In genomic region chr2:138120131-138120530, GRCm38 (mm10) we compare ENCODE assay signal across 22 mouse cellular contexts.
A peak's percentile ranks its signal among the peaks of the same experiment; 100 is the strongest.
DNase-seq lines count a peak whose midpoint lies in the region; ATAC-seq lines count a peak whose summit lies in the region.
"Had no signal": no experiment of that assay in that cellular context is flagged by ENCODE, and none has a peak within 500 bp of the region (broad histone marks: within the 10 kb centered on the region; RNA-seq: fewer than 3 reads in every experiment).

No protein-coding gene starts in this region.

- H3K9me3 ChIP-seq in forebrain, embryonic 14.5 days (replicated peaks; ENCODE audit: control insufficient read depth, low read length), result peaks cover 4% of the 10 kb centered on the region; the same call in 1 of the 2 replicates
- peaks cover 5% of the 10 kb centered on the region for H3K9me3 ChIP-seq in forebrain, embryonic 16.5 days (ENCODE audit: control insufficient read depth, low read length)
- H3K9me3 ChIP-seq: midbrain, embryonic 15.5 days; neural tube, embryonic 15.5 days had no signal

- H3K4me3 ChIP-seq in forebrain, embryonic 14.5 days (ENCODE audit: low read depth, low read length), result no peak overlapping the region
- H3K4me3 ChIP-seq in forebrain, embryonic 16.5 days (replicated peaks; ENCODE audit: low read length), result no peak overlapping the region
- H3K4me3 ChIP-seq: forebrain, embryonic 13.5 days; heart, embryonic 12.5 days; hindbrain, embryonic 12.5 days; midbrain, embryonic 15.5 days; neural tube, embryonic 15.5 days had no signal

- ATAC-seq in forebrain, embryonic 14.5 days, result no peak
- no peak for ATAC-seq in forebrain, embryonic 16.5 days
- ATAC-seq: forebrain, embryonic 13.5 days; midbrain, embryonic 15.5 days had no signal

- H3K4me2 ChIP-seq in forebrain, embryonic 14.5 days (ENCODE audit: low read length), result no peak overlapping the region
- H3K4me2 ChIP-seq in forebrain, embryonic 16.5 days (ENCODE audit: low read length), result no peak overlapping the region
- H3K4me2 ChIP-seq: forebrain, embryonic 13.5 days; heart, embryonic 12.5 days; hindbrain, embryonic 12.5 days; midbrain, embryonic 15.5 days; neural tube, embryonic 15.5 days had no signal

- H3K9ac ChIP-seq in forebrain, embryonic 14.5 days (ENCODE audit: low read length), result no peak overlapping the region
- H3K9ac ChIP-seq in forebrain, embryonic 16.5 days (replicated peaks; ENCODE audit: low read depth, low read length), result no peak overlapping the region
- H3K9ac ChIP-seq: forebrain, embryonic 13.5 days; heart, embryonic 12.5 days; hindbrain, embryonic 12.5 days; midbrain, embryonic 15.5 days; neural tube, embryonic 15.5 days had no signal

- H3K4me1 ChIP-seq in forebrain, embryonic 14.5 days (ENCODE audit: control insufficient read depth, insufficient read depth, low read length), result no peaks in the 10 kb centered on the region
- no peaks in the 10 kb centered on the region for H3K4me1 ChIP-seq in forebrain, embryonic 16.5 days (replicated peaks; ENCODE audit: control insufficient read depth, insufficient read depth, low read length)
- H3K4me1 ChIP-seq: forebrain, embryonic 13.5 days; heart, embryonic 12.5 days; midbrain, embryonic 15.5 days; neural tube, embryonic 15.5 days had no signal

- peak; percentile 28 for DNase-seq in forebrain, embryonic 14.5 days (ENCODE audit: low spot score)
- DNase-seq in left cerebral cortex, adult 18-20 months (ENCODE audit: low spot score in 2 of 2), result peak; percentile 29 to 53
- DNase-seq in left cerebral cortex, adult 11 months (ENCODE audit: low spot score), result no peak
- peak; percentile 16 for DNase-seq in right cerebral cortex, postnatal 25 days
- DNase-seq in right cerebral cortex, postnatal 10 days (ENCODE audit: low spot score in 2 of 2), result no peak
- no peak for DNase-seq in kidney, adult 11 months
- no peak for DNase-seq in embryo, embryonic 9.5 days (ENCODE audit: extremely low spot score)
- DNase-seq: adrenal gland, postnatal 36 days; cerebellum, adult 8-10 months; gastrocnemius, postnatal 10 days; heart, adult 11 months; heart, postnatal 14 days; kidney, adult 2 months; kidney, postnatal 14 days; lung, postnatal 36 days; thymus, postnatal 36 days had no signal

- no peak overlapping the region for H3K27ac ChIP-seq in forebrain, embryonic 14.5 days (ENCODE audit: low read depth, low read length)
- no peak overlapping the region for H3K27ac ChIP-seq in forebrain, embryonic 16.5 days (ENCODE audit: low read length)
- H3K27ac ChIP-seq: forebrain, embryonic 13.5 days; hindbrain, embryonic 12.5 days; midbrain, embryonic 15.5 days; neural tube, embryonic 15.5 days had no signal

- H3K27me3 ChIP-seq in forebrain, embryonic 14.5 days (replicated peaks; ENCODE audit: control insufficient read depth, insufficient read depth, low read length), result no peaks in the 10 kb centered on the region
- no peaks in the 10 kb centered on the region for H3K27me3 ChIP-seq in forebrain, embryonic 16.5 days (replicated peaks; ENCODE audit: control insufficient read depth, insufficient read depth, low read length)
- H3K27me3 ChIP-seq: forebrain, embryonic 13.5 days; heart, embryonic 12.5 days; hindbrain, embryonic 12.5 days; midbrain, embryonic 15.5 days; neural tube, embryonic 15.5 days had no signal

- no peaks in the 10 kb centered on the region for H3K36me3 ChIP-seq in forebrain, embryonic 14.5 days (ENCODE audit: control insufficient read depth, insufficient read depth, low read length)
- H3K36me3 ChIP-seq in forebrain, embryonic 16.5 days (ENCODE audit: control insufficient read depth, insufficient read depth), result no peaks in the 10 kb centered on the region
- H3K36me3 ChIP-seq: heart, embryonic 12.5 days; hindbrain, embryonic 12.5 days; midbrain, embryonic 15.5 days; neural tube, embryonic 15.5 days had no signal

- WGBS in forebrain, embryonic 14.5 days, result 87% methylated on average over 2 of the region's 2 CpGs
- WGBS in forebrain, embryonic 16.5 days, result 77% methylated on average over 2 of the region's 2 CpGs

Comparison
In these comparisons a context has a peak if more than half of its experiments do, and no peak if none do; other contexts are left out.
1. DNase-seq: peak in forebrain, embryonic 14.5 days (single experiment), left cerebral cortex, adult 18-20 months (2 of 2) and right cerebral cortex, postnatal 25 days (single experiment); none in left cerebral cortex, adult 11 months (single experiment), right cerebral cortex, postnatal 10 days (0 of 2), kidney, adult 11 months (single experiment) and embryo, embryonic 9.5 days (single experiment).